Mouse (Mus musculus) adrenal gland, postnatal 4 days (tissue): ENCODE measurements around the gene Gpn2. TPM values are rescaled to one million over a fixed set of nuclear protein-coding genes. Genes with fewer than 3 reads are reported as not detected.

ENCODE experiments used
- DNase-seq, 2 experiments: peaks; one replicate each; pipeline ENCODE4 v3.0.0; 2021 to 2022; ENCODE audit warnings: low spot score in 2 of 2, mixed read lengths in 2 of 2
- microRNA-seq: library from miRNA; unstranded; fragments of <30 nt; microRNA quantifications from one replicate; pipeline ENCODE4 v1.2.0, GENCODE M21; 2021
- total RNA-seq, 2 experiments: library from RNA; stranded (reverse); gene quantifications; 2 replicates each; pipeline ENCODE4 v1.2.3; 2021

Gene Gpn2
- total RNA-seq, 2 experiments from 2014 or later = 13.7 to 16.6 TPM

- DNase-seq = no peak
Observed at GRCm38 (mm10) chr4:133620668-133621067, 36.5 kb downstream of the Gpn2 start.

GRCm38 (mm10) chr4:133622161-133622695 is 38.1 kb downstream of the Gpn2 start:
- no peak for DNase-seq

GRCm38 (mm10) chr4:133624830-133625229 is 40.7 kb downstream of the Gpn2 start:
- no peak for DNase-seq

GRCm38 (mm10) chr4:133625621-133626071 is 41.5 kb downstream of the Gpn2 start:
- no peak for DNase-seq

GRCm38 (mm10) chr4:133626221-133626620 is 42.1 kb downstream of the Gpn2 start:
- DNase-seq = no peak

- no peak for DNase-seq
Observed at GRCm38 (mm10) chr4:133626621-133627020, 42.5 kb downstream of the Gpn2 start.

- DNase-seq = no peak
Observed at GRCm38 (mm10) chr4:133627039-133627438, 42.9 kb downstream of the Gpn2 start.

GRCm38 (mm10) chr4:133628517-133628916 is 44.4 kb downstream of the Gpn2 start:
- no peak for DNase-seq

GRCm38 (mm10) chr4:133629191-133629590 is 45.0 kb downstream of the Gpn2 start:
- no peak for DNase-seq

GRCm38 (mm10) chr4:133630326-133630920 is 46.3 kb downstream of the Gpn2 start:
- no peak for DNase-seq

- DNase-seq = no peak
Observed at GRCm38 (mm10) chr4:133631071-133631768, 47.1 kb downstream of the Gpn2 start.

GRCm38 (mm10) chr4:133631769-133632411 is 47.7 kb downstream of the Gpn2 start:
- no peak for DNase-seq

- no peak for DNase-seq
Observed at GRCm38 (mm10) chr4:133632483-133633327, 48.5 kb downstream of the Gpn2 start.

- DNase-seq = peak; percentile 84 to 89
Observed at GRCm38 (mm10) chr4:133633332-133634042, 49.3 kb downstream of the Gpn2 start.

GRCm38 (mm10) chr4:133634043-133634410 is 49.9 kb downstream of the Gpn2 start:
- DNase-seq = no peak

Small RNA genes lying within 50 kb of the gene (microRNA-seq; reads per million reads assigned to microRNA genes)
- gene Gm23158 = not detected

Other genes starting within 250 kb of the Gpn2 start
- gene Wdtc1, start 230.9 kb upstream of the Gpn2 start, total RNA-seq = 10 to 100 TPM; 36.3 to 39.9 TPM
- 10 to 100 TPM; 52.9 to 54.4 TPM for gene Slc9a1, start 214.7 kb upstream of the Gpn2 start, total RNA-seq
- under 1 TPM; 0.73 to 0.78 TPM for gene Tent5b, start 104.2 kb upstream of the Gpn2 start, total RNA-seq
- 1 to 10 TPM; 6.9 to 8.0 TPM for gene Trnp1, start 85.8 kb upstream of the Gpn2 start, total RNA-seq
- gene Kdf1, start 65.4 kb upstream of the Gpn2 start, total RNA-seq = 1 to 10 TPM; 5.0 to 8.0 TPM
- 100 to 1,000 TPM; 129 to 136 TPM for gene Nudc, start 38.4 kb upstream of the Gpn2 start, total RNA-seq
- gene Nr0b2, start 31.0 kb upstream of the Gpn2 start, total RNA-seq = 10 to 100 TPM; 20.2 to 24.6 TPM
- 10 to 100 TPM; 10.4 to 14.5 TPM for gene Gpatch3, start 9.6 kb upstream of the Gpn2 start, total RNA-seq
- 1 to 10 TPM; 3.7 to 4.3 TPM for gene Sfn, start 17.8 kb downstream of the Gpn2 start, total RNA-seq
- gene Zdhhc18, start 65.8 kb downstream of the Gpn2 start, total RNA-seq = 10 to 100 TPM; 20.8 to 23.9 TPM
- 10 to 100 TPM; 19.8 to 20.2 TPM for gene Pigv, start 88.3 kb downstream of the Gpn2 start, total RNA-seq
- gene Arid1a, start 172.4 kb downstream of the Gpn2 start, total RNA-seq = 10 to 100 TPM; 77.3 to 89.1 TPM